Mouse (Mus musculus): ENCODE results near the gene Tenm3.

Gene Tenm3

GRCm38 (mm10) chr8:48206922-48207321 is 636.8 kb downstream of the Tenm3 start:
- 57% methylated on average over 8 of the region's 8 CpGs for WGBS

DNA sequence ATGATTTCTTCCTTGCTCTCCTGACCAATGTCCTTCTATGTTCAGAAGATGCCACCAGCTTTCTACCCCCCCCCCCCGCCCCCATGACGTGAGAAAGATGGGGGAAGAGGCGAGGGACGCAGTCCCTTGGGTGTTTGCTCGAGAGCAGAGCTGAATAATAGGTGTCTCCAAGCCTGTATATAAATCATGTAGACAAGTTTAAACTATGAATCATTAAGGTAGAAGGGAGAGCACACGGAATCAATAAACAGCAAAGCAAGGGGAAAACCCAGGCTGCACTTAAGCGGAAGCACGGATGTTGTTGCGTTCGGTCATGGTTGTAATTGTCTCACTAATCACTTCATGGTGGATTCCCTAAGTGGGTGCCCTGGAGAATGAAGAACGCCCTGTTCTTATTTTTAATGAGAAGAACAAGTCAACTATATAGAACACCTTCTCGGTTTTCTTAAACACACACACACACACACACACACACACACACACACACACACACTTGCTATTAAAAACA is 638.9 kb downstream of the Tenm3 start:
- WGBS = 90% methylated on average over 12 of the region's 12 CpGs

DNA sequence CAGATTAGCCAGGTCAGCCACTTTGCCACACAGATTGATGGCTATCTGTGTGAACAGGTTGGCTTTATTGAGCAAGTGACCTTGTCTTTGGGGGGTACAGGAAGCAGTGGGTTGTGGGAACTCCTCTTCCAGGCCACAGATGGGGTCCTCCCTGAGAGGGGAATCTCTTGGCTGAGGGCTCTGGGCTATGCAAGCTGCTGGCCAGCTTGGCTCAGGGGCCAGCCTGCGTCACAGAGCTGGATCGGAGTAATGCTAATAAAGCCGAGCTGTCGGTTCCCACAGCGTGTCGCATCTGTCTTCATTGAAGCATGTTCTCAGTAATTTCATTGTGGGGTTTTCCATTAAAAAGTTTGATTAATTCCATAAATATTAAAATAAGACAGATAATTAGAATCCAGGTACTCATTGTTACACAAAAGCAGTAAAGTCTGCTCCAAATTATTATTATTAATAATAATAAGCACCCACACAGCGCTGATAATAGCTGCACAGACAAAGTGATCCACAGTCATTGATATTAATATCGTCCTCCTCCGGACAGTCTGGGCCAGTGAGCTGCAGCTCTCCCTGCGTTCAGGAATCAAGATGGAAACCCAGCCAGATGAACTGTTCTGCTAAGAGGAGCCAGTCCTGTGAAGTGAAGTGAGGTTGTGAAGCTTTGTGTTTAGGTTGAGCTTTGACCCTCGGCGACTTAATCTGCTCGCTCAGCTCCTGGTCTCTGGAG is 639.5 kb downstream of the Tenm3 start:
- WGBS = 82% methylated on average over 13 of the region's 13 CpGs

DNA sequence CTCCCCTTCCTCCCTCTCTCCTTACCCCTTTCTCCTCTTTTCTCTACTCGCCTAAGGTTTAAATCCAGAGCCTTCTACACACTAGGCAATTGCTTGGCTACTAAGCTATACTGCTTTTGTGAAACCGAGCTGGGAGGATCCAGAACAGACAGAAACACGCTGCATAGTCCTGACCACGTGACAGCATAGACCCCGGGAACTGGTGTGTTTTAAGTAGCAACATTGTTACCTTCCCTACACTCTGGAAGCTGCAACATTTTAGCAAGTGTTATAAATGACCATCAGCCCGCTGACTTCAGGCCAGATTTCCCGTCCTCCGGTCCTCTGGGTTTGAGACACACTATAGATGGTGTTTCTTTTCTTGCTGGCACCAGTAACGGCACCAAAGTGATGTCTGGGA is 640.1 kb downstream of the Tenm3 start:
- 57% methylated on average over 9 of the region's 9 CpGs for WGBS

DNA sequence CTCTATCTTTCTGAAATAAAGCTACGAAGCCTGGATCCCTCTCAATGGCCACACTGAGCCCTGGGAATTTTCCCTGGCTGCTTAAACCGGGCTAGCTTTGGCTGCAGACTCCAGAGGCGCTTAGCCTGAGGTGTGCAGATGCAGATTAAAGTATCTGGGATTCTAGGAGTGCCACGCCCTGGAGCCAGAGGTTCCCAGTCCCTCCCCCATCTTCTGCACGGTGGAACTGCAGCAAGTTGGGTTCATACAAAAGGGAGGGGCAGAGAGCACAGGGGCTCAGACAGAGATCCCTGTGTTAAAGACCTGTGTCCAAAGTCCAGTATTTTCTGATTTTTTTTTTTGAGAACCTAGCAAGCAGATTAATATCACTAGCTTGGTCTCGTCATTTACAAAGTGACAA is 640.6 kb downstream of the Tenm3 start:
- 48% methylated on average over 6 of the region's 6 CpGs for WGBS

GRCm38 (mm10) chr8:48202632-48203031 is 641.1 kb downstream of the Tenm3 start:
- whole genome bisulfite sequencing = 53% methylated on average over 3 of the region's 3 CpGs

DNA sequence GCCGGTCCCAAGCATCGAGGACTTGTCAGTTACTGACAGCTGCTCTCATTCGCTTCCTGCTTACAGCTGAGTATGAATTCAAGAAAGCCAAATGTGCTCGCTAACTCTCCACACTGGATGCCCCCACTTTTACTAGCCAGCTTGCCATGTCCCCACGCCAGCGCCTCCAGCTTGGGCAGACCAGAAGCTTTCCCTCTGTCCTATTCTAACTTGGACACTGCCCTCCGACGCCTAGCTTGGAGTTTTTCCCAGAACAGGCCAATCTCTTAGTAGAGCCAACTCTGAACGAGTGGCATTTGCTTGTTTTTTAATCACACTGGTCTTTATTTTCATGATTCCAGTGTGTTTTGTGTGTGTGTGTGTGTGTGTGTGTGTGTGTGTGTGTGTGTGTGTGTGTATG is 644.6 kb downstream of the Tenm3 start:
- 53% methylated on average over 9 of the region's 9 CpGs for WGBS

DNA sequence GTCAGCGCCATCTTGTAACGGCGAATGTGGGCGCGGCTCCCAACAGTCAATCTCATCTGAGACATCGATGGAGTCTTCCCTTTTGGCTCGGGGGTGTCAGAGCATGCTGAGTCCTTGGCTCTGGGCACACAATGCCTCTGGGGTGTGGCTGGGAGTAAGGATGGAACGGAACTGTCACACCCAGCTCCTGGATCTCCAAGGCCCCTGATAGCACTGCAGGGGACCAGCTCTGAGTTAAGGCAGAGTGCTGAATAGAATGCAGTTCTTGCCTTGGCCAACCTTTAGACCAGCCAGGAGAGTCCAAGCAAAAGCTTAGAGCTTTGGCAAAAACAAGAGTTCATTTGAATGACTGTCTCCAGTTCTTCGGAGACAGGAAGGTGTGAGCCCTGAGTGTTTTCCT is 647.8 kb downstream of the Tenm3 start:
- WGBS = 91% methylated on average over 9 of the region's 9 CpGs

DNA sequence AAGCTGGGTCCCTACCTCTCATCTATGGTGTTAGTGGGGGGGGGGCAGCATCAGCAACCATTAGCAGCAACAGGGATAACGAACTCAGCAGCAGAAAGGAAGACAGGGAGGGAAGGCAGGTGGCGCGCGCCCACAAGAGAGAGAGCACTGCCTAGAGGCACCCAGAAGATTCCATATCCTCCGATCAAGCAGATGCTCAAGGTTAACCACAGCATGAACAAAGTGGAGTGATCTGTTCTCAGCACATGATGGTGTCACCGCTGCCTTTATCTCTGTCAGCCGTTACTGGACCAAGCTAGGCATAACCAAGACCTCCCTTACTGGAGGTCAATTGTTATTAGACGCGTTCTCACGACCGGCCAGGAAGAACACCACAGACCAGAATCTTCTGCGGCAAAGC is 655.2 kb downstream of the Tenm3 start:
- 97% methylated on average over 12 of the region's 12 CpGs for WGBS

DNA sequence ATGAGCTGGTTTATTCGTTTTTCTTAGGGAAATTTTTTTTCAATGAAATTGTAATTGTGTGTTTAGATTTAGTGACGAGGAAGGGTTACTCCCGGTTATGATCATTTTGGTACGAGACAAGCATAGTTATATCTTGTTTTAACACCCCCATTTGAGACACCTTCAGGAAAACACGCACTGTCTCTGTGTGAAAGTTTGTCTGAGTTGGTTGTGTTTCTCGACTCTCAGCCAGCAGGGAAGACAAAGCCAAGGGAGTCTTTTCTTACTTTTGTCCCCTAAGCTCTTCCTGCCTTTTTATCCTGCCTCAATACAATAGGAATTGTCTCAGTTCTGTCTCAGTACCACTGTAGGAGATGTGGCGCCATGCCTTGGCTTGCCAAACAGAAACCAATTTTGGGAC is 660.0 kb downstream of the Tenm3 start:
- WGBS = 49% methylated on average over 7 of the region's 7 CpGs

DNA sequence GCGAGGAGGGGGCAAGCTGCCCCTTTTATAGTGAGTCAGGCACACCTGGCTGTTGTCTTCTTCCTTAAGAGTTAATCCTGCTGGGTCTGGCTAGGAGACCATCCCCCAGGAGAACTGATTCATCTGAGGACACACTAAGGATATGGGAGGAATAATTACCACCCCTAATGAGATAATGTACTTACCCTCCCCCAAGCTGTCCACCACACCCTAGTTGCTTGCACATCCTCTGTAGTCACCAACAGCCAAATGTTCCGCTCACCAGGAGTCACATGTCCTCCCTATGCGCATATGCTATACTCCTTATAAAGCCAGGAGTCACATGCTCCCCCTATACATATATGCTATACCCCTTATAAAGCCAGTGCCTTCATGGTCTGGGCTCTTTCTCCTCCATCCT is 662.8 kb downstream of the Tenm3 start:
- 96% methylated on average over 3 of the region's 3 CpGs for whole genome bisulfite sequencing

DNA sequence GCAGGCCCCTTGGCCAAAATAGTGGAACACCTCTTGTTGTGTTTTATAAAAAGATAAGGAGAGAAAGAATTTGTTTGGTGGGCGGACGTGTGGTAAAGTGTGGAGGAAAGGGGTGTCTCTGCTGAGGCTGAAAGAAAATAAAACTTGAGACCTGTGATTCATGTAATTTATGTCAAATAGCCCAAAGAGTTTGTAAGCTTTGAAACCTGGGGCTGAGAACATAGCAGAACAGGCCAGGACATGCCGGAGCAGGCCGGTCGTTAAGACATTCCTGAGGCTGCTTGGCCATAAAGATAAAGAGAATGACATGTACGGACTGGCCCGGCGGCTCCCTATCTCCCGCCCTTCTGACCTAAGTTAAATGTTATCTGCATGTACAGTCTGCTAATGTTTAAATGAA is 663.6 kb downstream of the Tenm3 start:
- 95% methylated on average over 9 of the region's 9 CpGs for WGBS

GRCm38 (mm10) chr8:48178993-48179392 is 664.8 kb downstream of the Tenm3 start:
- WGBS = 76% methylated on average over 4 of the region's 4 CpGs

DNA sequence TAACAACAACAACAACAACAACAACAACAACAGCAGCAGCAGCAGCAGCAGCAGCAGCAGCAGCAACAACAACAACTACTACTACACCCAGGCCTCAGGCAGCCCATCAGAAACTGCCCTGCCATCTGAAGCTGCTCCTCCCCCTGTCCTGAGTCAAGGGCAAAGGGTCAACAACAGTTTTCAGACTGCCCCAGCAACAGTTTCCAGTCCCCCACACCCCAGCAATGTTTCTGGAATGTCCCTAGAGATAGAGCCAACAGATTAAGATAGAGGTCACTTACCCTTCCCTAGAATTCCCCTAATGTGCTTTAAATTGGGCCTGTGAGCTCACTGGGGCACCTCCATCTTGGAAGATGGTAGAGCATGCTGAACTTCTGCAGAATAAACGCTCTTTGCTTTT is 665.9 kb downstream of the Tenm3 start:
- 91% methylated on average over 1 of the region's 1 CpGs for WGBS
